Mouse (Mus musculus): Measurements from ENCODE around the gene Sema6c. TPM values are rescaled to one million over a fixed set of nuclear protein-coding genes. Genes with fewer than 3 reads are reported as not detected.

Sema6c gene
- 0.32 TPM for polyA plus RNA-seq (2014; fragmentation: Illumina TruSeq; extraction: RNeasy Lipid Tissue Mini Kit (QIAGEN cat#74804); ENCODE audit: low read depth, low replicate concordance)

GRCm38 (mm10) chr3:95159987-95160963, at the start of gene Sema6c:
Gene Sema6c (plus strand): TSS chr3:95160457.

GRCm38 (mm10) chr3:95110911-95111726, 49.1 kb upstream of the Sema6c start, which contains the start of gene Vps72:
Gene Vps72 (plus strand): TSS chr3:95111022.

DNA sequence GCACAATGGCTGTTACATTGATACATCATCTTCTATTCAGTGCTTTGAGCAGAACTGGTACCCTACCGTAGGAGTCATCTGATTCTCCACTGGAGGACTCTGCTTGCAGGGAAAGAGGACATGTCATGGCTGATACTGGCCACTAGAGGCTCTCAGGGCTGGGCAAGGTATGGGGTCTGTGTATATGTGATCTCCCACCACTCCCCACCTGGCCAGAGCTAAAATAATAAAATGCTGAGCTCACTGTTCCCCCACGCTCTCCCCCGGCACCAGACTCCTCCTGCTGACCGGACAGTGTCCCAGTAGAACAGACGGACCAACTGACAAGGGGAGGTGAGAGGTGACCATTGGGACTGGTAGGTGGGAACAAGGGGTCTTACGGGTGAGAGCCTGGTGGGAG, 36.0 kb upstream of the Sema6c start, which contains the start of gene Tmod4:
Tmod4 (plus strand) TSS at position 231 of the 400 bp plus-strand sequence.

GRCm38 (mm10) chr3:95133680-95134101, 26.6 kb upstream of the Sema6c start, which contains the start of the genes Scnm1 and Lysmd1:
Gene Scnm1 (minus strand): TSS chr3:95134011.
Gene Lysmd1 (plus strand): TSS chr3:95134088.

GRCm38 (mm10) chr3:95141952-95142616, 18.2 kb upstream of the Sema6c start, which contains the start of gene Tnfaip8l2:
Gene Tnfaip8l2 (minus strand): TSS chr3:95142360.

DNA sequence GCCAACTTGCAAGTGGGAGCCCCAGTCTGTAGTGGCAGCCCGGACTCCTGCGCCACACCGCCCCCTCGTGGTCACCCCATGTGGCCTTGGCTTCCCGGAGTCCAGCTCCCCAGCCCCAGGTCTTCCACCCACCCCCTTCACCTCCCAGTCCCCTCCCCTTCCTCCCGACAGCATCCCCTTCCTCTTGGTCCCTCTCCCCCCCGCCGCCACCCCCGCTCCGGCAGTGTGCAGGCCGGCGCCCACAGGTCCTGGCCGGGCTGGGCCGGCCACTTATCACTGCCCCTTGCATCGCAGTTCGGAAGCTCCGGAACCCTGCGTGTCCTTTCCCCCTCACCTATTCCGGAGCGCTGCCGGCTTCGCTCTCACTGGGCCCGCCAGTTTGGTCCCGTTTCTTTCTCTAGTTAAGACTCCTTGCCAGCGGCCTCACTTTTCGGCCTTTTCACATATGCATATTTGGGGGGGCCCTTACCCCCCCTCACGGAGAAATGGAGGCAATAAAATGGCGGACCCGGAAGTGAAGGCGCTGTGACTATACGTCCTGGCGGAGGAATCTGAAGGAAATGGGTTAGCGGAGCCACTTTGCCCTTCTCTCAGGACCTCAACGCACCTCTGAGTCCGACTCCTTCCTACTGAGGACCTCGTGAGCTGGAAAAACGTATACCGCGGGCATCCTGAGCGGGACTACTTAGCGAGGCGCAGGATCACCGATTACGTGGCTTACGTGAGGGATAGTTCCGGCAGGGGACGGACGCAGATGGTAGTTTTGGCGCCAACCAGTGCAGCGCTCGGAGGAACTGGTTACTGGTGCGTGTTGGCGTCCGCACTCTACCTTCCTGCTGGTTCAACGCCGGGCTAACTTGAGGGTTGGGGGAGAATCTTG, 57.2 kb downstream of the Sema6c start, which contains the start of gene Gabpb2:
Gabpb2 (minus strand) TSS at position 662 of the 880 bp plus-strand sequence.

Other genes starting within 250 kb of the Sema6c start
- gene Selenbp1, start 227.4 kb upstream of the Sema6c start, polyA plus RNA-seq (2014; fragmentation: Illumina TruSeq; extraction: RNeasy Lipid Tissue Mini Kit (QIAGEN cat#74804); ENCODE audit: low read depth, low replicate concordance) = 41.9 TPM
- gene Rfx5, start 206.4 kb upstream of the Sema6c start, polyA plus RNA-seq (2014; fragmentation: Illumina TruSeq; extraction: RNeasy Lipid Tissue Mini Kit (QIAGEN cat#74804); ENCODE audit: low read depth, low replicate concordance) = 9.8 TPM
- gene Pi4kb, start 185.7 kb upstream of the Sema6c start, polyA plus RNA-seq (2014; fragmentation: Illumina TruSeq; extraction: RNeasy Lipid Tissue Mini Kit (QIAGEN cat#74804); ENCODE audit: low read depth, low replicate concordance) = 11.2 TPM
- gene Zfp687, start 145.0 kb upstream of the Sema6c start, polyA plus RNA-seq (2014; fragmentation: Illumina TruSeq; extraction: RNeasy Lipid Tissue Mini Kit (QIAGEN cat#74804); ENCODE audit: low read depth, low replicate concordance) = 1.3 TPM
- 14.5 TPM for gene Psmd4, start 117.8 kb upstream of the Sema6c start, polyA plus RNA-seq (2014; fragmentation: Illumina TruSeq; extraction: RNeasy Lipid Tissue Mini Kit (QIAGEN cat#74804); ENCODE audit: low read depth, low replicate concordance)
- gene Pip5k1a, start 53.5 kb upstream of the Sema6c start, polyA plus RNA-seq (2014; fragmentation: Illumina TruSeq; extraction: RNeasy Lipid Tissue Mini Kit (QIAGEN cat#74804); ENCODE audit: low read depth, low replicate concordance) = 5.5 TPM
- 4.8 TPM for gene Vps72, start 49.4 kb upstream of the Sema6c start, polyA plus RNA-seq (2014; fragmentation: Illumina TruSeq; extraction: RNeasy Lipid Tissue Mini Kit (QIAGEN cat#74804); ENCODE audit: low read depth, low replicate concordance)
- gene Tmod4, start 36.0 kb upstream of the Sema6c start, polyA plus RNA-seq (2014; fragmentation: Illumina TruSeq; extraction: RNeasy Lipid Tissue Mini Kit (QIAGEN cat#74804); ENCODE audit: low read depth, low replicate concordance) = not detected
- gene Scnm1, start 26.4 kb upstream of the Sema6c start, polyA plus RNA-seq (2014; fragmentation: Illumina TruSeq; extraction: RNeasy Lipid Tissue Mini Kit (QIAGEN cat#74804); ENCODE audit: low read depth, low replicate concordance) = 11.2 TPM
- gene Lysmd1, start 26.4 kb upstream of the Sema6c start, polyA plus RNA-seq (2014; fragmentation: Illumina TruSeq; extraction: RNeasy Lipid Tissue Mini Kit (QIAGEN cat#74804); ENCODE audit: low read depth, low replicate concordance) = 2.8 TPM
- not detected for gene Tnfaip8l2, start 18.1 kb upstream of the Sema6c start, polyA plus RNA-seq (2014; fragmentation: Illumina TruSeq; extraction: RNeasy Lipid Tissue Mini Kit (QIAGEN cat#74804); ENCODE audit: low read depth, low replicate concordance)
- 11.3 TPM for gene Gabpb2, start 57.5 kb downstream of the Sema6c start, polyA plus RNA-seq (2014; fragmentation: Illumina TruSeq; extraction: RNeasy Lipid Tissue Mini Kit (QIAGEN cat#74804); ENCODE audit: low read depth, low replicate concordance)
- gene Cdc42se1, start 68.3 kb downstream of the Sema6c start, polyA plus RNA-seq (2014; fragmentation: Illumina TruSeq; extraction: RNeasy Lipid Tissue Mini Kit (QIAGEN cat#74804); ENCODE audit: low read depth, low replicate concordance) = 5.0 TPM
- 2.3 TPM for gene Mllt11, start 71.7 kb downstream of the Sema6c start, polyA plus RNA-seq (2014; fragmentation: Illumina TruSeq; extraction: RNeasy Lipid Tissue Mini Kit (QIAGEN cat#74804); ENCODE audit: low read depth, low replicate concordance)
- not detected for gene Gm128, start 81.1 kb downstream of the Sema6c start, polyA plus RNA-seq (2014; fragmentation: Illumina TruSeq; extraction: RNeasy Lipid Tissue Mini Kit (QIAGEN cat#74804); ENCODE audit: low read depth, low replicate concordance)
- gene Bnipl, start 90.7 kb downstream of the Sema6c start, polyA plus RNA-seq (2014; fragmentation: Illumina TruSeq; extraction: RNeasy Lipid Tissue Mini Kit (QIAGEN cat#74804); ENCODE audit: low read depth, low replicate concordance) = not detected
- gene Mindy1, start 120.9 kb downstream of the Sema6c start, polyA plus RNA-seq (2014; fragmentation: Illumina TruSeq; extraction: RNeasy Lipid Tissue Mini Kit (QIAGEN cat#74804); ENCODE audit: low read depth, low replicate concordance) = 110 TPM
- gene Prune1, start 121.6 kb downstream of the Sema6c start, polyA plus RNA-seq (2014; fragmentation: Illumina TruSeq; extraction: RNeasy Lipid Tissue Mini Kit (QIAGEN cat#74804); ENCODE audit: low read depth, low replicate concordance) = 5.4 TPM
- gene Anxa9, start 146.7 kb downstream of the Sema6c start, polyA plus RNA-seq (2014; fragmentation: Illumina TruSeq; extraction: RNeasy Lipid Tissue Mini Kit (QIAGEN cat#74804); ENCODE audit: low read depth, low replicate concordance) = 0.26 TPM
- 417 TPM for gene Cers2, start 154.3 kb downstream of the Sema6c start, polyA plus RNA-seq (2014; fragmentation: Illumina TruSeq; extraction: RNeasy Lipid Tissue Mini Kit (QIAGEN cat#74804); ENCODE audit: low read depth, low replicate concordance)
- 9.3 TPM for gene Setdb1, start 196.7 kb downstream of the Sema6c start, polyA plus RNA-seq (2014; fragmentation: Illumina TruSeq; extraction: RNeasy Lipid Tissue Mini Kit (QIAGEN cat#74804); ENCODE audit: low read depth, low replicate concordance)
- not detected for gene 4930558C23Rik, start 242.4 kb downstream of the Sema6c start, polyA plus RNA-seq (2014; fragmentation: Illumina TruSeq; extraction: RNeasy Lipid Tissue Mini Kit (QIAGEN cat#74804); ENCODE audit: low read depth, low replicate concordance)